Mouse (Mus musculus) midbrain, embryonic 16.5 days (tissue): ENCODE data around the gene Fam131b. TPM values are rescaled to one million over a fixed set of nuclear protein-coding genes. Genes with fewer than 3 reads are reported as not detected.
A peak's percentile ranks its signal among the peaks of the same experiment; 100 is the strongest.

Experiments used
- ATAC-seq: fragments of 200-750 bp; cut with Nextera tagmentation; 2 replicates; pipeline ENCODE4 v1.8.0; 2017; ENCODE audit warnings: moderate TSS enrichment
- H3K27ac ChIP-seq: fragments of 300-500 bp; sonication (generic); 2 replicates; pipeline ENCODE4 v1.5.1; 2014; ENCODE audit warnings: mild to moderate bottlenecking, low read length, mixed read lengths
- H3K27me3 ChIP-seq: fragments of 300-500 bp; sonication (generic); 2 replicates; pipeline ENCODE4 v1.6.1; 2014; ENCODE audit warnings: low read depth, low read length, mixed read lengths; ENCODE audit not compliant: control insufficient read depth, insufficient read depth
- H3K36me3 ChIP-seq: fragments of 300-500 bp; sonication (generic); 2 replicates; pipeline ENCODE4 v1.6.1; 2014; ENCODE audit warnings: mild to moderate bottlenecking, low read length, moderate library complexity, mixed read lengths; ENCODE audit not compliant: control insufficient read depth, insufficient read depth
- H3K4me1 ChIP-seq: fragments of 300-500 bp; sonication (generic); 2 replicates; pipeline ENCODE4 v1.6.1; 2014; ENCODE audit warnings: mild to moderate bottlenecking, low read length, mixed read lengths; ENCODE audit not compliant: control insufficient read depth, insufficient read depth
- H3K4me2 ChIP-seq: fragments of 300-500 bp; sonication (generic); 2 replicates; pipeline ENCODE4 v1.6.1; 2014; ENCODE audit warnings: mild to moderate bottlenecking, low read length, mixed read lengths
- H3K4me3 ChIP-seq: fragments of 300-500 bp; sonication (generic); 2 replicates; pipeline ENCODE4 v1.5.1; 2014; ENCODE audit warnings: low read depth, mild to moderate bottlenecking, low read length, moderate library complexity, mixed read lengths
- H3K9ac ChIP-seq: fragments of 300-500 bp; sonication (generic); 2 replicates; pipeline ENCODE4 v1.6.1; 2014; ENCODE audit warnings: low read depth, low read length, mixed read lengths
- H3K9me3 ChIP-seq: fragments of 300-500 bp; sonication (generic); replicated peaks from 2 replicates; pipeline ENCODE4 v1.6.1; 2014; ENCODE audit warnings: mild to moderate bottlenecking, low read length, mixed read lengths; ENCODE audit not compliant: control insufficient read depth, poor library complexity, severe bottlenecking
- WGBS: fragments of 180-500 bp; shearing (Covaris S2); extraction: QIAGEN DNeasy Blood & Tissue Kit; methylation state at CpG from one replicate; pipeline ENCODE4 v1.1.7; 2014; 5-methylcytosine and 5-hydroxymethylcytosine counted together
- polyA plus RNA-seq: library from polyadenylated mRNA; unstranded; fragments of >200 nt; fragmentation: Nextera tagmentation; extraction: Ambion mirVana; gene quantifications from 2 replicates; pipeline ENCODE4 v1.2.1, GENCODE M21; 2015

The Fam131b gene
- polyA plus RNA-seq, 1 experiment from 2014 or later = 7.8 TPM

DNA sequence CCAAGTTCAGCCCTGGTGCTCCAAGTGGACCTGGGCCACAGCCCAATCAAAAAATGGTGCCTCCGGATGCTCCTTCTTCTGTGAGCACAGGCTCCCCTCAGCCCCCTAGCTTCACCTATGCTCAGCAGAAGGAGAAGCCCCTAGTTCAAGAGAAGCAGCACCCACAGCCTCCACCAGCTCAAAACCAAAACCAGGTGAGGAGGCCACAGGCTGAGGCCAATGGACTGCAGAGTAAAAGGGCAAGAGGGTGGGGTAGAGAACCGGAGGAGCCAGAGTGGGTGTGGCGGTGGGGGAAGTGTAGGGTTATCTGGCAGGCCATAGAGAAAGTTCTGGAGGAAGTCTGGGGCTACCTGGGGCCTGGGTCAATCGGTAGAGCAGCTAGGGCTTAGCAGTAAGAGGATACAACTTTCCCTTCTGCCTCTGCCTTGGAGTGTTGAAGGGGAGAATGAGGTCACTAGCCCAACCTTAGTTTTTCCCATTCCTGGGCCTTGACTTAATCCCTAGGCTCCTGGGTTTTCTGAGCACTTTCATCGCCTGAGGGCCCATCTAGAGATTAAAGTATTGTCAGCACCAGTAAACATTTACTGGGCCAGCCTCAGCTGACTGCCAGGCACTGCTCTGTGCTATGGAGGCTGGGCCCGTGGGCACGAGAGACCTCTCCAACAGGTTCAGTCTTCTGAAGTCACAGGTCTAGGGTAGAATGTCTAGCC is 27.5 kb upstream of the Fam131b start:
- Histone ChIP-seq H3K27ac (no peak overlapping the region), H3K9me3 (no peaks in the 10 kb centered on the region), H3K4me1 (peaks cover 31% of the 10 kb centered on the region), H3K4me2 (no peak overlapping the region), H3K9ac (no peak overlapping the region), H3K27me3 (no peaks in the 10 kb centered on the region), H3K36me3 (peaks cover 4% of the 10 kb centered on the region; the same call in 1 of the 2 replicates), H3K4me3 (no peak overlapping the region)
- 85% methylated on average over 7 of the region's 7 CpGs for WGBS
- ATAC-seq = no peak

GRCm38 (mm10) chr6:42350968-42351775 is 26.7 kb upstream of the Fam131b start:
- no peaks in the 10 kb centered on the region for H3K9me3 ChIP-seq
- peak overlapping the region; percentile 93 for H3K4me2 ChIP-seq
- no peaks in the 10 kb centered on the region for H3K27me3 ChIP-seq
- H3K4me1 ChIP-seq = peaks cover 31% of the 10 kb centered on the region
- no peak overlapping the region for H3K27ac ChIP-seq
- WGBS = 50% methylated on average over 13 of the region's 13 CpGs
- no peak for ATAC-seq
- H3K9ac ChIP-seq = peak overlapping the region; percentile 72
- peaks cover 1% of the 10 kb centered on the region; the same call in 1 of the 2 replicates for H3K36me3 ChIP-seq
- H3K4me3 ChIP-seq = peak overlapping the region; percentile 62

DNA sequence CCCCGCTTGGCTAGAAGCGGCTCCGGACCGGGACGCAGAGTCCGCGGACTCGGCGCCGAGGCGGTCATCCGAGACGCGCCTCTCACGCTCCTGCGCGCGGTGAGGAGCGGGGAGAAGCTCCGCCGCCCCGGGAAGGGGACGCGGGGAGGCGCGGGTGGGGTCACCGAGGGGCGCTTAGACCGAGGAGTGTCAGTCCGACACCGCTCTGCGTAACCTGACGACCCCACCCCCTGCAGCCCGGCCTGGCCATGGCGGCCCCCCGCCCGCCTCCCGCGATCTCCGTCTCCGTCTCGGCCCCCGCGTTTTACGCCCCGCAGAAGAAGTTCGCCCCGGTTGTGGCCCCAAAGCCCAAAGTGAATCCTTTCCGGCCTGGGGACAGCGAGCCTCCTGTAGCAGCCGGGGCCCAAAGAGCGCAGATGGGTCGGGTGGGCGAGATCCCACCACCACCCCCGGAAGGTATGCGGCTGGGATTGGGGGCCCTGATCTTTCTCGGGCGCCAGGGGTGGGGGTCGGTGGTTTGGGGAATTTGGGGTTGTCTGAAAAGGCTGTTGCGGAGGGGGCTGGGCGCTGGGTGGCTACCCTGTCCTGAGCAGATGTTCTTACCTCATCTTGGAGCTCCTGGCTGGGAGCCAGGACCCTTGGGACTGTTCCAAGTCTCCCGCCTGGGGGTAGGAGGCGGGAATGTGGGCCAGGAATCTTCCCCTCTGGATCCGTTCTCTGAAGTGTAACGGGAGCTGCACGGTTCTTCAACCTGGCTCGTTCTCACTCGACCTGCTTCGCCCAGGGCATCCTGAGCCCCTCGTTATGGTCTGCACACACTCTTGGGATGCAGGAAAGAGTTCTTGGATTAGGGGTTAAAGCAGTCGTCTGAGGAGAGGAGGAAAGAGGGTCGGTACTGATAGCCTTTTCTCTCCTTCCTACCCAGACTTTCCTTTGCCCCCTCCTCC is 25.9 kb upstream of the Fam131b start:
- Histone ChIP-seq H3K9ac (peak overlapping the region; percentile 72), H3K4me3 (peak overlapping the region; percentile 62), H3K27me3 (no peaks in the 10 kb centered on the region), H3K9me3 (no peaks in the 10 kb centered on the region), H3K4me1 (peaks cover 31% of the 10 kb centered on the region), H3K4me2 (peak overlapping the region; percentile 93), H3K27ac (peak overlapping the region; percentile 87), H3K36me3 (no peaks in the 10 kb centered on the region)
- under 1% methylated on average over 70 of the region's 72 CpGs for WGBS
- peak; percentile 73 for ATAC-seq

DNA sequence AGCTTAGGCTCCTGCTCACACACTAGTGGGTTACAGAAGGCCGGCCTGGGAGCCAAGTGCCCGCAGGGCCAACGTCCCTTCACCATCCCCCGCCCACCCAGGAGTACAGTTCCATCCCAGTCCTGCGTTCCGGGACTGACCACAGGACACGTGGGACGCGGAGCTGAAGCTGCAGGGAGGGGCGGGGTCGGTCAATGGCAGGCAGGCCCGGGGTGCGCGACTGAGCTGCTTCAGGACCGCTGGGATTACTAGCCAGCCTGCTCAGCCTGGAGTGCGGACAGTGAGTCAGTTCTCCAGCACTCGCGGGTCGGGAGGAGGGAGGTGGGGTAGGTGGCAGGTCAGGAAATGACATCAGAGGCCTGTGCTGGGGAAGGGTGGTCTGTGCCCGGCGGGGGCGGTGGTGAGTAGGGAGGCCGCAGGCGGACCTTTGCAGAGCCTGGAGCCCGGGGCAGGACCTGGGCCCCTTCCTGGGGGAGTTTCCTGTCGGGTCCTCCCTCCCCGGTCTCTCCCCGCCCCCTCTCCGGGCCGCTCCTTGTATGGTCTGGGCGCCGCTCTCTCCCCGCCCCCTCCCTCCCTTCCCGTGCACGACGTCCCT is 25.1 kb upstream of the Fam131b start, which contains the start of gene Zyx:
Zyx (plus strand) TSS at position 205 of the 595 bp plus-strand sequence.
- H3K36me3 ChIP-seq = no peaks in the 10 kb centered on the region
- H3K9ac ChIP-seq = peak within 1 kb of the TSS; percentile 72
- H3K27ac ChIP-seq = peak within 1 kb of the TSS; percentile 87
- ATAC-seq = peak; percentile 96
- H3K27me3 ChIP-seq = no peaks in the 10 kb centered on the region
- peaks cover 29% of the 10 kb centered on the region for H3K4me1 ChIP-seq
- no peaks in the 10 kb centered on the region for H3K9me3 ChIP-seq
- H3K4me2 ChIP-seq = peak within 1 kb of the TSS; percentile 93
- peak within 1 kb of the TSS; percentile 62 for H3K4me3 ChIP-seq
- 0% methylated on average over 27 of the region's 36 CpGs for WGBS

DNA sequence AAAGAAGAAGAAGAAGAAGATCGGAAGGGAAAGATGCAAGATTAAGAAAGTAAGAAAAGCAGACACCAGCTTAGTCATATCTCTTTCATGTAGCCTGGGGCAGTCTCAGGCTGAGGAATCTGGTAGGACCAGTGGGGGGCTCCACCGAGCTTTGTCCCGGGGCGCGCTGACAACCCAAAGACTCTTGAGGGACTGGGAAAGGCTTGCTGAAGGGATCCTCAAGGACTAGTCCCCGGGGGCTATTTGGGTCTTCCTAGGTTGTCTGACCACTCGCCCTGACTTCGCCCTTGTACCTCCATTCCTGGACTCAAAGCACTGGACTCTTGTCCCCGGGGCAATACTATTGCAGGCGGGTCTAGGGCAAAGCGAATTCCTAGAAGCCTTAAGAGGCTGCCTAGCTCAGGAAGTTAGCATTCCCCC is 24.6 kb upstream of the Fam131b start:
- Histone ChIP-seq H3K4me2 (peak overlapping the region; percentile 93), H3K36me3 (no peaks in the 10 kb centered on the region), H3K9me3 (no peaks in the 10 kb centered on the region), H3K9ac (peak overlapping the region; percentile 72), H3K4me1 (peaks cover 24% of the 10 kb centered on the region), H3K27me3 (no peaks in the 10 kb centered on the region), H3K4me3 (peak overlapping the region; percentile 62), H3K27ac (peak overlapping the region; percentile 87)
- WGBS = 1% methylated on average over 11 of the region's 11 CpGs
- peak; percentile 32 for ATAC-seq

DNA sequence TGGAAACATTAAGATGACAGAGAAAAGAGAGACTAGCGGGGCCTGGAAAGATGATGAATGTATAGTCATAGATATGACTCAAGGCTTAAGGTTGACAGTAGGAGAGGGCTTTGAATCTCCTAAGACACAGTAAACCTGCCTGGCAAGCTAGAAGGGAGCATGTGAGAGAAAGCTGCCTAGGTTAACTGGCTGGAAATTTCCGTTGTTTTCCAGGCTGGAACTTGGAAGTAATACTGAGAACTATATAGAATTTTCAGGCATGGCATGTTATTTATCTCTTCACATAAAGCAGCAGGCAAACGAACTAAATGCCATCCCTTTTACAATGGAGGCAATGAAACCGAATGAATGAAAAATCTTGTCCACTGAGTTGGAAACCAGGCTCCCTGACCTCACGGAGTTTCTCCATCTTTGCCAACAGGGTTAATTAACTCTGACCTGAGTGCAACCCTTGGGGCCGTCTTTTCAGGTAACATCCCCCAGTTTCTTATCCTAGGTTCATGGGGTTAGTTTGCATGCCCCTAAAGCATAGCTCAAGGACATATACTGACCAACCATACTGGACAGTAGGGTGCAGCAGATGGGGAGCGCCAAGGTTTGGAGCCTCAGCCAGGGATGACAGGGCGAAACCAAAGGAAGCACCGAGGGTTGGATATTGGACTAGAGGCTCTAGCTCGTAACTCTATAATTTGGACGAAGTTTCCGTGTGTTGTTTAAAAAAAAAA is 24.0 kb upstream of the Fam131b start:
- no peaks in the 10 kb centered on the region for H3K36me3 ChIP-seq
- peak overlapping the region; percentile 62 for H3K4me3 ChIP-seq
- peak overlapping the region; percentile 93 for H3K4me2 ChIP-seq
- ATAC-seq = no peak
- H3K9ac ChIP-seq = peak overlapping the region; percentile 72; the same call in 1 of the 2 replicates
- WGBS = 34% methylated on average over 12 of the region's 12 CpGs
- peaks cover 19% of the 10 kb centered on the region for H3K4me1 ChIP-seq
- no peak overlapping the region for H3K27ac ChIP-seq
- no peaks in the 10 kb centered on the region for H3K27me3 ChIP-seq
- no peaks in the 10 kb centered on the region for H3K9me3 ChIP-seq

- Histone ChIP-seq H3K27me3 (no peaks in the 10 kb centered on the region), H3K4me1 (peaks cover 6% of the 10 kb centered on the region), H3K4me3 (no peak overlapping the region), H3K36me3 (no peaks in the 10 kb centered on the region), H3K9me3 (no peaks in the 10 kb centered on the region), H3K4me2 (no peak overlapping the region), H3K9ac (no peak overlapping the region), H3K27ac (no peak overlapping the region)
- 84% methylated on average over 1 of the region's 1 CpGs for WGBS
- no peak for ATAC-seq
These were observed 19.8 kb upstream of the Fam131b start for GRCm38 (mm10) chr6:42344255-42344654.
